Mouse (Mus musculus) bone marrow, adult 2 months (tissue): Measurements from ENCODE around the gene Cenpx.
"Not testable (repeated sequence)": the region's sequence is repeated elsewhere in the genome, so short reads cannot be mapped to it uniquely, and the experiment has no call there.

Experiments
- CTCF ChIP-seq: fragments of 200-500 bp; IDR thresholded peaks from 2 replicates; pipeline ENCODE4 v1.5.1; 2011; ENCODE audit warnings: low read length, control low read depth; ENCODE audit not compliant: control insufficient read depth, insufficient read depth
- POLR2A ChIP-seq: fragments of 200-500 bp; IDR thresholded peaks from 2 replicates; pipeline ENCODE4 v1.6.1; 2011; ENCODE audit warnings: low read depth, mild to moderate bottlenecking, control low read depth, low read length, borderline replicate concordance; ENCODE audit not compliant: control insufficient read depth

DNA sequence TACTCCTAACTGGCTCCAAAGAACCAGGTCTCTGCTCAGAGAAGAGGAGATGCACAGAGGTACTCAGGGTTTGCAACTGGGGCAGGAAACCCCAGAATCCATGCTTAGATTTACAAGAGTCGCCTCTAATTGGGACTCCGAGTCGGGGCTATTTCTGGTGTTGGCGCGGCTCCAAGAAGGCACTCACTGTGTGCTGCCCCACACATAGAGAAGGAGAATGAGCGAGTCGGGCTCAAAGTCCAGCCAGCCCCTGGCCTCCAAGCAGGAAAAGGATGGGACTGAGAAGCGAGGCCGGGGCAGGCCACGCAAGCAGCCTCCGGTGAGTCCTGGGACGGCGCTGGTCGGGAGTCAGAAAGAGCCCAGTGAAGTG is 49.1 kb upstream of the Cenpx start, which contains the start of gene Hmga1b:
- TF ChIP-seq CTCF, POLR2A: not testable (repeated sequence)
